Mouse (Mus musculus) lung, adult 2 months (tissue): ENCODE measurements at regions not wholly inside any gene's neighbourhood (a gene's known extent, or its start where the extent isn't known, plus 50 kb on each side); places are given as distances from the start of the nearest gene placed in this dataset.

Experiments
- CTCF ChIP-seq: fragments of 200-500 bp; IDR thresholded peaks from 2 replicates; pipeline ENCODE4 v1.5.1; 2011; ENCODE audit warnings: mild to moderate bottlenecking, low read length, control low read depth; ENCODE audit not compliant: insufficient read depth
- POLR2A ChIP-seq: fragments of 200-500 bp; IDR thresholded peaks from 2 replicates; pipeline ENCODE4 v1.6.1; 2011; ENCODE audit warnings: low read depth, mild to moderate bottlenecking, control low read depth, low read length, borderline replicate concordance; ENCODE audit errors: extremely low read depth

- TF ChIP-seq CTCF (no peak), POLR2A (no peak)
Observed at GRCm38 (mm10) chr2:101299126-101299525, 325.4 kb upstream of the Rag2 start.
